Mouse (Mus musculus): Measurements from ENCODE around the gene Barhl2. TPM values are rescaled to one million over a fixed set of nuclear protein-coding genes. Genes with fewer than 3 reads are reported as not detected.

Barhl2 gene
- 15.0 and 16.9 TPM in 2 replicates for polyA plus RNA-seq (2012; rRNA removed)

DNA sequence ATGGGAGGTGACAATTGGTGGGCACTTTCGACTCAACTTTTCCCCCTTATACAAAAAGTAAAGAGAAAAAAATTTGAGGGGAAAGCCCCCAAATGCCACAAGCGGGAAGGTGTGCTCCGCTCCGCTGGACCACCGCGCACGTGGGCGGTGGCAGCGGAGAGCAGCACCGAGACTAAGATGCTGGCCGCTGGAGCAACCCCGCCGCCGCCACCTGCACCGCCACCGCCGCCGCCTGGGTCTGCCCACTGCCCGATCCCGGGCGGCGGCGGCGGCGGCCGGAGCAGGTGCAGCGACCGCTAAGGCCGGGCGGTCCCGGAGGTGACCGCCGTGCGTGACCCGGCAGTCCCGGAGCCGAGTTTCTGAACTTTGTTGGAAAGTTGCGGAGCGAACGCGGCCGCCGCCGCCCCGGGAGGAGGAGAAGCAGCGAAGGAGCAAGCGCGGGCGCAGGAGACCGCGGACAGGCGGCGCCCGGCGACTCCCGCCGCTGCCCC lies at the start of gene Barhl2:
Gene Barhl2 (minus strand): TSS at position 181 of the 491 bp plus-strand sequence.

Other genes starting within 250 kb of the Barhl2 start
- not detected in 2 replicates for gene Gm17304, start 150.9 kb upstream of the Barhl2 start, polyA plus RNA-seq (2012; rRNA removed)
- 39.5 and 44.9 TPM in 2 replicates for gene Zfp644, start 239.1 kb upstream of the Barhl2 start, polyA plus RNA-seq (2012; rRNA removed)

Data from central nervous system, embryonic 14 days (tissue).